Mouse (Mus musculus) thymus, postnatal 0 days (tissue): ENCODE data around the gene Spta1. TPM values are rescaled to one million over a fixed set of nuclear protein-coding genes. Genes with fewer than 3 reads are reported as not detected.

ENCODE experiments used
- DNase-seq: peaks from one replicate; pipeline ENCODE4 v3.0.0-alpha.2; 2015; ENCODE audit warnings: low spot score
- polyA plus RNA-seq: library from polyadenylated mRNA; unstranded; fragments of >200 nt; fragmentation: Nextera tagmentation; extraction: Ambion mirVana; gene quantifications from 2 replicates; pipeline ENCODE4 v1.2.1, GENCODE M21; 2015

Gene Spta1
- polyA plus RNA-seq, 1 experiment from 2014 or later: 0.07 TPM

- DNase-seq: no peak
These were observed 79.4 kb downstream of the Spta1 start, which contains the start of gene Olfr419 for GRCm38 (mm10) chr1:174251961-174252360. Olfr419 (minus strand) TSS chr1:174252061.

GRCm38 (mm10) chr1:174267816-174268215, 95.2 kb downstream of the Spta1 start:
- no peak for DNase-seq

GRCm38 (mm10) chr1:174269162-174269561, 96.6 kb downstream of the Spta1 start:
- no peak for DNase-seq

GRCm38 (mm10) chr1:174270643-174271042, 98.1 kb downstream of the Spta1 start:
- no peak for DNase-seq

Other genes with a start within 250 kb of the Spta1 start
- gene Mndal, start 230.3 kb upstream of the Spta1 start, polyA plus RNA-seq: 79.6 and 80.1 TPM in 2 replicates
- gene Ifi203, start 230.1 kb upstream of the Spta1 start, polyA plus RNA-seq: 43.8 and 44.3 TPM in 2 replicates
- gene Ifi202b, start 190.0 kb upstream of the Spta1 start, polyA plus RNA-seq: 4.4 and 6.3 TPM in 2 replicates
- gene Ifi205, start 141.0 kb upstream of the Spta1 start, polyA plus RNA-seq: 10.2 and 10.4 TPM in 2 replicates
- gene Olfr433, start 132.1 kb upstream of the Spta1 start, polyA plus RNA-seq: 0.05 and 0.10 TPM in 2 replicates
- not detected in 2 replicates for gene Olfr432, start 123.6 kb upstream of the Spta1 start, polyA plus RNA-seq
- not detected in 2 replicates for gene Olfr430, start 106.2 kb upstream of the Spta1 start, polyA plus RNA-seq
- not detected in 2 replicates for gene Olfr429, start 88.4 kb upstream of the Spta1 start, polyA plus RNA-seq
- gene Olfr427, start 75.9 kb upstream of the Spta1 start, polyA plus RNA-seq: not detected in 2 replicates
- gene Olfr231, start 51.6 kb upstream of the Spta1 start, polyA plus RNA-seq: not detected in 2 replicates
- not detected in 2 replicates for gene Olfr424, start 41.3 kb upstream of the Spta1 start, polyA plus RNA-seq
- not detected in 2 replicates for gene Olfr420, start 17.1 kb upstream of the Spta1 start, polyA plus RNA-seq
- gene Olfr419, start 79.3 kb downstream of the Spta1 start, polyA plus RNA-seq: not detected in 2 replicates
- gene Mptx1, start 157.7 kb downstream of the Spta1 start, polyA plus RNA-seq: 0.18 TPM in 1 of 2 replicates, not detected in the other
- gene Olfr417, start 192.3 kb downstream of the Spta1 start, polyA plus RNA-seq: not detected in 2 replicates
- not detected in 2 replicates for gene Olfr248, start 218.3 kb downstream of the Spta1 start, polyA plus RNA-seq